Mouse (Mus musculus) E14TG2a.4 (cell line): ENCODE measurements around the gene Olfr56.
"Not testable (repeated sequence)": the region's sequence is repeated elsewhere in the genome, so short reads cannot be mapped to it uniquely, and the experiment has no call there.

Experiments used
- H3K27me3 ChIP-seq: 2 replicates; pipeline ENCODE4 v1.6.1; 2014; ENCODE audit warnings: low read length, control low read depth; ENCODE audit not compliant: insufficient read depth
- H3K36me3 ChIP-seq: 2 replicates; pipeline ENCODE4 v1.6.1; 2014; ENCODE audit warnings: low read length, control low read depth; ENCODE audit not compliant: insufficient read depth
- H3K4me1 ChIP-seq: replicated peaks from 2 replicates; pipeline ENCODE4 v1.6.1; 2014; ENCODE audit warnings: low read depth, low read length, control low read depth
- H3K4me3 ChIP-seq: replicated peaks from 2 replicates; pipeline ENCODE4 v1.5.1; 2014; ENCODE audit warnings: mild to moderate bottlenecking, low read length
- H3K9me3 ChIP-seq: 2 replicates; pipeline ENCODE4 v1.6.1; 2014; ENCODE audit warnings: low read length, control low read depth

The Olfr56 gene

GRCm38 (mm10) chr11:48994018-48994417, 15.3 kb downstream of the Olfr56 start, which contains the start of gene Tgtp1:
Tgtp1 (minus strand) TSS chr11:48994172.
- H3K9me3 ChIP-seq, H3K36me3 ChIP-seq, H3K27me3 ChIP-seq, H3K4me3 ChIP-seq: not testable (repeated sequence)
- peaks cover 23% of the 10 kb centered on the region for H3K4me1 ChIP-seq

GRCm38 (mm10) chr11:49000411-49000810, 21.7 kb downstream of the Olfr56 start:
- not testable (repeated sequence) for H3K4me3 ChIP-seq, H3K9me3 ChIP-seq, H3K27me3 ChIP-seq

DNA sequence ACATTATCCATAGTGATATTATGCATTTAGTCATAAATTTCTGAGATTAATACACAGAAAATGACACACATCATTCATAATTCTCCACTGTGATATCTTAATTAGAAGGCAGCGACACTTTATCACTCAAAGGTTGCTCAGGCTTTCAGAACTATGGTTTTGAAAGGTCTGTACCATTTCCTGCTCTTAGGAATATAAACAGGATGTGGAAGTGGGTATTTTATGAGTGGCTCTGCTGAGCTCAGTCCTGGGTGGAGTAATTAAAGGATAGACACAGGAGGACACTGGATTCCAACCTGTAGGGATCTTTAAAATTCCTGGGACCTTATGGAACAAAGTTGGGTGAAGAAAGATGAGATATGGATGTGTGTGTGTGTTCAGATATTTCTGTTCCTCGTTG, 27.6 kb downstream of the Olfr56 start:
- not testable (repeated sequence) for H3K4me1 ChIP-seq, H3K4me3 ChIP-seq, H3K27me3 ChIP-seq, H3K36me3 ChIP-seq, H3K9me3 ChIP-seq

More at GRCm38 (mm10) chr11:49000411-49000810, 21.7 kb downstream of the Olfr56 start:
- H3K4me1 ChIP-seq, H3K36me3 ChIP-seq: not testable (repeated sequence)

- not testable (repeated sequence) for H3K27me3 ChIP-seq, H3K9me3 ChIP-seq, H3K4me1 ChIP-seq, H3K4me3 ChIP-seq, H3K36me3 ChIP-seq
Observed at GRCm38 (mm10) chr11:49006785-49007184, 28.1 kb downstream of the Olfr56 start.

DNA sequence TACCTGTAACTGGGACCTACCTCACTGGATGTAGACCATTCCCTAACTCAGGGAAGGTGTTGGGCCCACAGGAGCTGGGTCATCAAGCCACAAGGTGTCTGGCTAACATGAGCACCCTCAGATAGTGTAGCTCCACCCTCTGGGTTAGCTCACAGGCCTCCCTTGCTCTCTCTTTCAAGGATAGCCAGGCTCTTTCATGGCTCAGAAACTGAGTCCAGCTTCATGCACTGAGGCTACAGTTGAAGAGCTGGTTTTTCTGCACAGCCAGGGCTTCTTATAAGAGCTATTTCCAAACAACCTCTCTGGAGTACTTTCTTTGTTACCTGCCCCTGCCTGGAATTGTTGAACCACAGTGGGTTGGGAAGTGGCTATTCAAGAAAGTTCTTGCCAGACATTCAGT, 33.4 kb downstream of the Olfr56 start:
- not testable (repeated sequence) for H3K9me3 ChIP-seq, H3K4me1 ChIP-seq, H3K4me3 ChIP-seq, H3K36me3 ChIP-seq, H3K27me3 ChIP-seq

DNA sequence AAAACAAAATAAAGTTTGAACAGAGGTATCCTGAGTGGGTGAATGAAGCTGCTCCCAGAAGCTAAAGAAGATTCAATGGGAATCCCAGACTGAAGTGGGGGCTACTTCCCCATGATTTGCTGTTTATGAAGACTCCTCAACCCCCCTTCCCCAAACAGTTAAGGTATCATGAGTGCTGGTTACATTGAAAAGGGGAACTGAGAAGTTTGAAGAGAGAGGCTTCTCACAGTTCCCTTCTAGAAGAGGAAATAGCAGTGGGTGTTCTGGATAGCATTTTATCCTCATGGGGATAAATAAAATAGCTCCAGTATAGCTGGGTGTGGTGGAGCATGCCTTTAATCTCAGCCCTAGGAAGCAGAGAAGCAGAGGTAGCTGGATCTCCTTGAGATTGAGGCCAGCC, 71.4 kb downstream of the Olfr56 start:
- H3K36me3 ChIP-seq, H3K9me3 ChIP-seq, H3K4me3 ChIP-seq, H3K27me3 ChIP-seq, H3K4me1 ChIP-seq: not testable (repeated sequence)

DNA sequence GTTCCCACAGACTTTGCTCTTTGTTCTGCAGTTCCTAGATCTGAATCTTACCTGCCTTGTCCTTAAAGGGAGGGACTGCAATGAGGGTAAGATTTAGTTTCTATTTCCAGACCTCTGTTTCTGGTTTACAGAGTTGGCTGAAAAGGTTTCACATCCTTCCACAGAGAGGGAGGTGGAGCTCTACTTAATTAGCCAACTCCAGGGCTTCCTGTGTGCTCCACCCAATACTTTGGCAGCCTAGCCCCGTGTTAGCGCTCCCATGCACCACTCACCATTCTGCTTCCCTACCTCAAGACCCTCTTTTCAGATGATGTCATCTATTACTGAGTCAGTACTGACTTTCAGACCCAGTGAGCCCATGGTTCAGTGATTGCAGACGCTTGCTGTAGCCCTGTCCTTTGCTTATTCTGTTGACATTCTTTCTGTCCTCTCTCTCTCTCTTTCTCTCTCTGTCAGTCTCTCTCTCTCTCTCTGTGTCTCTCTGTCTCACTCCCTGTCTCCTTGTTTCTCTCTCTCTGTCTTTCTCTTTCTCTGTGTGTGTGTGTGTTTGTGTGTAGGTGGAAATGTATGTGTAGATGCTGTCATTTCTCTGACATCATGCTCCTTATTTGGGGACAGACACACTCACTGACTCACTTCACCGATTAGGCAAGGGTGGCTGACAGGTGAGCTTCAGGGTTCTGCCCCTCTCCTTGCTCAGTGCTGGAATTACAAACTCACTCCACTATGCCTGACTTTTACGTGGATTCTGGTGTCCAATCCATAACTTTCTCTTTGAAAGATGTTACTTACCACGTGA, 72.6 kb downstream of the Olfr56 start, which contains the start of gene 9930111J21Rik2:
Gene 9930111J21Rik2 (minus strand): TSS at position 150 of the 799 bp plus-strand sequence.
- not testable (repeated sequence) for H3K4me1 ChIP-seq, H3K4me3 ChIP-seq, H3K36me3 ChIP-seq, H3K27me3 ChIP-seq, H3K9me3 ChIP-seq

DNA sequence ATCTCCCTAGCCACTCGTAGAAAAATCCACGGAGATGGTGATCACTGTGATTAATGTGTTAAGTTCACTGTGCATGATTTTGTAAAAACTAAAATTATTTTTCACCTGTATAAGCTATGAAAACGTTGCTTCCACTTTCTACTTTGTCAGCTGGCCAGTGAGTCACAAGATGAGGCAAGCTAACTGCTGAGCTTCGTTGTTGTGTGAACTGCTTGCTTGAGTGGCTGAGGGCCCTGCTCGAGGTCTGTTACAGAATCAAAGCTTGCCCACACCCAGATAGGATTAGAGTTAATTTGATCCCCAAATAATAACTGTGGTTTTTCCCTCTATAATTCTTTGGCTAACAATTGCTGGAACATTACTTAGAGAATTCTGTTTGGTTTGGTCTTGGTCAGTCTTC, 73.2 kb downstream of the Olfr56 start:
- H3K9me3 ChIP-seq, H3K4me1 ChIP-seq, H3K4me3 ChIP-seq, H3K36me3 ChIP-seq, H3K27me3 ChIP-seq: not testable (repeated sequence)

GRCm38 (mm10) chr11:49060061-49060460, 81.4 kb downstream of the Olfr56 start:
- H3K4me1 ChIP-seq, H3K27me3 ChIP-seq, H3K36me3 ChIP-seq, H3K9me3 ChIP-seq, H3K4me3 ChIP-seq: not testable (repeated sequence)

DNA sequence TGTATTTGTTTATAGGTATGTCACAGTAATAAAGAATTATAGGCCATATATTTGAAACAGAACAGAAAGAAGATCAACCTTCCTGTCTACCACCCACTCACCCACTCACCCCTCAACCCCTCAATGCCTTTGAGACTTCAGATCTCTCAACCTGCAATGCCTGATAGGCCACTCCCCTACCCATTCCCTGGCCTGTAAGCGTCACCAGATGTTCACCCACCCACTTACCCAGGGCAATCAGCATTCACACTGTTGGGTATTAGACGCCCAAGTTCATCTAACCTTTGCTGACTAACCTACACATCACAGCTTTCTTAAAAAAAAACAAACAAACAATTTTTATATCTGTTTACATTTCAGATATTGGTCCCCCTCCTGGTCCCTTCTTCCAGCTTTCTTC, 83.2 kb downstream of the Olfr56 start:
- not testable (repeated sequence) for H3K4me1 ChIP-seq, H3K36me3 ChIP-seq, H3K9me3 ChIP-seq, H3K4me3 ChIP-seq, H3K27me3 ChIP-seq

DNA sequence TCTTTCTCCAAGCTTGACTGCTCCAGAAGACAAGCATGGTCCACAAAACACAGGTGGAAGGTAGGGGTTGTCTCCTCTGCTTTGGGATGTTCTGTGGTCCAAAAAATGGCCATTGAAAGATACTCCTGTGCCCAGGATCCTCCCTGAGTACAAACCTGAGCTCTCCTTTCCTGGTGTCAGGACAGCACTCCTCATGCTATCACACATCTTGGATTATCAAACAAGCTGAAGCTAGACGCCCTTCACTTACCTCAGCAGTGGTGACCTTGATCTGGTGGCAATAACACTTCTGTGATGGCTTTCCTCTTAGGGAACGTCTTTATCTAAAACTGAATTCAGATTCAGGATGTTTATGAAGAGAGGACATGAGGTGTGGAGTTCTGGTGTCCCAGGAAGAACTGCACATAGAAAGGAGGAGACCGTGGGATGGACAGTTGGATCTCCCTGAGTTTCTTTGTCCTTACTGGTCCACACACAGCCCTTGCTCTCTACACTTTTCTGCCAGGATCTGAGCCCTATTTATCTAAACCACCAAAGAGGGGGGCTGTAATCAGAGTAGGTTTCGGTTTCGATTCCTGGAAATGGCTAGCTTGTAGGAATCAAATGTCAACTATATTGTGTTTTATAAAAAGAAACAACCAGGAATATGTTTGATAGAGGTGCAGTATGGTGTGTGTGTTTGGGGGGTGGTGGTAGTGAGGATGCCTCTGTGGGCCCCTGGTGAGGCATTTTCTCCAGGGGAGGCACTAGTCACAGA, 85.2 kb downstream of the Olfr56 start, which contains the start of gene Tgtp2:
Gene Tgtp2 (minus strand): TSS at position 494 of the 757 bp plus-strand sequence.
- not testable (repeated sequence) for H3K27me3 ChIP-seq, H3K36me3 ChIP-seq, H3K4me1 ChIP-seq, H3K4me3 ChIP-seq, H3K9me3 ChIP-seq
